Mouse (Mus musculus): ENCODE results near the gene Katnbl1.
"Not testable (repeated sequence)": the region's sequence is repeated elsewhere in the genome, so short reads cannot be mapped to it uniquely, and the experiment has no call there.

Katnbl1 gene

DNA sequence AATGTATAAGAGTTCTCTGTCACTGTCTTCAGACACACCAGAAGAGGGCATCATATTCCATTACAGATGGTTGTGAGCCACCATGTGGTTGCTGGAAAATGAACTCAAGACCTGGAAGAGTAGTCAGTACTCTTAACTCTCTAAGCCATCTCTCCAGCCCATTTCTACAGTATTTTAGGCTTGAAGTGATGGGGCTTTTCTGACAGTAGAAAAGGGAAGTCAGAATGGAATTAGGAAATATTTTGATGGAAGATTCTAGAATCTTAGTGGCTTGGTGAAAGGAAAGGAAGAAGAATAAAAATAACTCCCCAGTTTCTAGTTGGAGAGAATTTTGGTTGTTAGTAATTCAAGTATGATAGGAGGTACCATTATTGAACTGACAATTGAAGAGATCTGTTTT, 14.9 kb downstream of the Katnbl1 start:
- DNase-seq: no peak

GRCm38 (mm10) chr2:112396649-112397048, 17.6 kb downstream of the Katnbl1 start:
- DNase-seq: peak; percentile 61

DNA sequence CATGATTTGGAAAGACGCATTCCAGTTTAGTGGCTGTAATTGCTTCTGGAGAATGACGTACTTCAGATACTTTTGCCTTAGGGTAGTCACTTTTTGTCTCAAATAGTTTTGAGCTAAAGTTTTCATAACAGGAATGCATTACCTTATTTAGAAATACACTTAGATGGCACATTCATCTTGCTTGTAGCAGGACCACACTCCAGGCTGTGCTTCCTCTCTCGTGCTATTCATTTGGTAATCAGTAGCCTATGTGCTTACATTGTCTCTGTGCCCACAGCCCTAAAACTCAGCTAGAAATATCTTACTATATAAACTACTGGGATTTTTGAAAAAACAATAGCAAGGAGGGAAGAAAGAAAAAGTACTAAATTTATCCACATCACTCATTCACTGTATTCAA, 28.0 kb downstream of the Katnbl1 start:
- peak; percentile 7 for DNase-seq

- no peak for DNase-seq
These were observed 46.3 kb downstream of the Katnbl1 start for GRCm38 (mm10) chr2:112425308-112425707.

- peak; percentile 11 for DNase-seq
These were observed 49.5 kb downstream of the Katnbl1 start for GRCm38 (mm10) chr2:112428534-112428933.

GRCm38 (mm10) chr2:112429665-112430064, 50.7 kb downstream of the Katnbl1 start:
- DNase-seq: peak; percentile 61

GRCm38 (mm10) chr2:112430403-112430802, 51.4 kb downstream of the Katnbl1 start:
- DNase-seq: peak; percentile 31

- peak; percentile 11 for DNase-seq
These were observed 53.5 kb downstream of the Katnbl1 start for GRCm38 (mm10) chr2:112432523-112432922.

GRCm38 (mm10) chr2:112433359-112433758, 54.3 kb downstream of the Katnbl1 start:
- peak; percentile 80 for DNase-seq

DNA sequence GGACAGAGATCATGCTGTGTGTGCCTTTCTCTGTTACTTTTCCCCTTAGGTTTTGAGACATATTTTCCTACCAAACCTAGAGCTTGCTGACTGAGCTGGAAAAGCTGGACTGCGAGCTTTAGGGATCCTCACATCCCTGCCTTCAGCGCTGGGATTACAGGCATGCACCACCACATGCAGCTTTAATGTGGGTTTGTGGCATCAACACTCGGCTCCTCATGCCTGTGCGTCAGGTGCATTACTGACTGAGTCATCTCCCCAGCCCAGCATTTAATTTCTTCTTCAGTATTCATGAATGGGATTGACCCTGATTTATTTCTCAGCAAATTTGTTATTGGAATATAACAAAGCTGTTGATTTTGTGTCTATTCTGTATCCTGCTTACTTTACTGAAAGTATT, 57.3 kb downstream of the Katnbl1 start:
- peak; percentile 39 for DNase-seq

- no peak for DNase-seq
These were observed 58.6 kb downstream of the Katnbl1 start for GRCm38 (mm10) chr2:112437589-112437988.

- DNase-seq: peak; percentile 46
These were observed 64.5 kb downstream of the Katnbl1 start for GRCm38 (mm10) chr2:112443491-112443890.

DNA sequence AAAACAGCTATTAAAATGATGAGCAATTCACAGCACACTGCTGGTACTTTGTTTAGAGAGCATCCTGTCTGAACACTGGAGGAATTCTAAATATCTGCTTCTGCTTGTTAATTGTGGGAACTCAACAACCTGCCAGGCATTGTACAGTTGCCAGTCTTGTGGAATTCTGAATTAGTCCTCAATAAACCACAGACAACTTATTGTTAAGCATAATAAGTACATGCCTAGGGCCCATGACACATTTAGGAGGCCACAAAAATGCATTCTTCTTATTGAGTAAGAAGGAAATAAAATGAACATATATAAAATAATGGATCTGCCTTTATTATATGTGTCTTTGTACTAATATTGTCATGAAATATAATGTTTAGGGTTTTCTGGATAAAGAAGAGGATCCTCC, 66.5 kb downstream of the Katnbl1 start:
- no peak for DNase-seq

DNA sequence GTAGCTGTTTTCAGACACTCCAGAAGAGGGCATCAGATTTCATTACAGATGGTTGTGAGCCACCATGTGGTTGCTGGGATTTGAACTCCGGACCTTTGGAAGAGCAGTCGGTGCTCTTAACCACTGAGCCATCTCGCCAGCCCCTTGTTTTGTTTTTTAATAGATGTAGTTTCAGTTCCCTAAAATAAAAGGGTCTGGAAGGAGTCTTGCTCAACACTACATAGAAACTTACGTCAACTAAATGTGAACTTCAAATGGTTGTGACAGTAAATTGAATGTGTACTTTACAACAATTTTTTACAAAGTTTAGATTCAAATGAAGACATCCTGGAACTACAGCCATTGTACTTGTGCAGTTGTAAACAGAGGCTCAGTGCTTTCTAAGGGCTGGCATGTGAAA, 69.0 kb downstream of the Katnbl1 start:
- not testable (repeated sequence) for DNase-seq

- DNase-seq: no peak
These were observed 69.6 kb downstream of the Katnbl1 start for GRCm38 (mm10) chr2:112448510-112449059.

GRCm38 (mm10) chr2:112449597-112450296, 70.7 kb downstream of the Katnbl1 start:
- no peak for DNase-seq

DNA sequence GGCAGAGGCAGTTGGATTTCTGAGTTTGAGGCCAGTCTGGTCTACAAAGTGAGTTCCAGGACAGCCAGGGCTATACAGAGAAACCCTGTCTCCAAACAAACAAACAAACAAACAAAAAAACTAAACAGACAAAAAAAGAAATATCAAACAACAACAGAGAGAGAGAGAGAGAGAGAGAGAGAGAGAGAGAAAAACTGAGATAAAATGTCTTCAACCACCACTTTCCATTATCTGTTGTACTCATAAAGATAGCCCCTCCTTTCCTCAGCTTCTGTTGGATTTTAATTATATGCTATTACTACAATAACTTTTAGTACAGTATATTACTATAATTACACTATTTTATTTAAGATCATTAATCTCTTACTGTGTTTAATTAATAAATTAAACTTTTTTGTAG, 73.5 kb downstream of the Katnbl1 start:
- DNase-seq: not testable (repeated sequence)

GRCm38 (mm10) chr2:112454125-112454861, 75.3 kb downstream of the Katnbl1 start:
- DNase-seq: peak; percentile 55

GRCm38 (mm10) chr2:112454862-112455564, 76.0 kb downstream of the Katnbl1 start, which contains the start of gene Emc7:
Emc7 (plus strand) TSS chr2:112454997.
- peak; percentile 99 for DNase-seq

- DNase-seq: no peak
These were observed 81.5 kb downstream of the Katnbl1 start for GRCm38 (mm10) chr2:112460557-112460956.
